Mouse (Mus musculus) heart, adult 11 months (tissue): ENCODE measurements around the gene Tap2.
A peak's percentile ranks its signal among the peaks of the same experiment; 100 is the strongest.

Experiments used
- DNase-seq: peaks from one replicate; pipeline ENCODE4 v3.0.0; 2022

The Tap2 gene

DNA sequence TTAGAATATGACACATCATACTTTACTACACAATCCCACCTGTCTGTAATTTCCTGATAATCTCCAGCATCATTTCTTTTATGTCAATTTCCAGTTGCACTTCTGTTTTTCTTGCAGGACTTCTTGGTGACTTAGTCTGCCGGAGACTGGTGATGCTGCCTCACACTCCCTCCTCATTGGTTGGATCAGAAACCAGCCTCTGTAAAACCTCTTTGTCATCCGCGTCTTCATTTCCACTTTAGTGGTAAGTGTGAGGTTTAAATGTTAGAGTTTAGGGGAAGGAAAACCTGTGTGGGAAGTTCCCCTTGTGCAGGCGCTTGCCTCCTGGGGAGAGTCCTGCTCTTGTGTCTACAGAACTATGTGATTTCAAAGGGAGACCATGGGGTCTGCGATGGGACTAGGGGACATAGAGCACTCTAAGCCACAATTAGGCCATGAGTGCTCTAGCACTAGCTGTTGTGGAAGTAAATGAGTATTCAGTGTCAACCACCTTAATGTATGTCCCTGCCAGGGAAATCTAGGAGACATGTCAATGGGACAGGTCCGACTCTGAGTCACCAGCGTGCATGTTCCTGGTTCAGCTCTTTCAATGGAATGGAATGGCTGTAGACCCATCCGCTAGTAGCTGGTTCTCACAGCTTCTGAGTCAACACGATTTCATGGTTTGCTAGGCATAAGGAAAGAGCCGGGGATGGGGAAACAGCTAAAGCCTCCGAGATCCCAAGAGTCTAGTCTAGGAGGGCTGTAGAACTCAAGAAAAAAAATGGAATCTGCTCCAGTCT is 54.5 kb downstream of the Tap2 start, which contains the start of gene H2-Ab1:
Gene H2-Ab1 (plus strand): TSS at position 96 of the 782 bp plus-strand sequence.
- DNase-seq, result peak; percentile 98

DNA sequence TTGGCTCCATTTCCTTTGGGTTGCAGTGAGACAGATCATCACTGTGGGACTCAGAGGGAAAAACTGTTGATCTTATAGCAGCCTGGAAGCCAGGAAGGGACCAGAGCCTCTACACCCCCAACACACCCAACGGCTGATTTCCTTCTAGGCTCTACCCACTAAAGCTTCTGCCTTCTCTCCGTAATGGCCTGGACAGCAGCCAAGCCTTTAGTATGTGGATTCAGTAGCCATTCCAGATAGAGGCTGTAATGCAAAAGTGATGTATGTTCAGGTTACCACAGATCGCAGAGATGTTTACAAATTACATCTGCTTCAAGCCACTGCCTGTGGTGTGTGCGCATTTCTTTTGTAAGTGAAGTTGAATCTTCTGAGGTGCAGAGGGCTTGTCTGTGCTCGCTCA is 57.2 kb downstream of the Tap2 start:
- peak; percentile 64 for DNase-seq

DNA sequence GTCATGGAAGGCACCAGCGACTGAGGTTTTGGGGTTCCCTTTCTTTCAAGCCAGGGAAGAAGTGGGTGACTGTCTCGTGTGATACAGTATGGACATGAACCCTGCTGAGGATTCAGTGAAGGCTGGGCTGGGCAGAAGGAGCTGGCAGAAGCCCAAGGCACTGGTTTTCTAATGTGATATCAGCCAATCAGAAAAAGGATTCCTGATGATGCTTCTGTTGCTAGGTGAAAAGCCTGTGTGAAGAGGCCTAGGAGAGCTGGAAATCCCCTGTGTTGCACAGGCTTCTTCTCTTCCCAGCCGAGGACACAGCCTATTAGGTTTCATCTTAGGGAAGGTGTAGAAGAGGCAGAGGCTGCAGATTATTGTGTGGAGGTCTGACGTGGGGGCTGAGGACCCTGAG is 58.2 kb downstream of the Tap2 start:
- DNase-seq, result peak; percentile 97

DNA sequence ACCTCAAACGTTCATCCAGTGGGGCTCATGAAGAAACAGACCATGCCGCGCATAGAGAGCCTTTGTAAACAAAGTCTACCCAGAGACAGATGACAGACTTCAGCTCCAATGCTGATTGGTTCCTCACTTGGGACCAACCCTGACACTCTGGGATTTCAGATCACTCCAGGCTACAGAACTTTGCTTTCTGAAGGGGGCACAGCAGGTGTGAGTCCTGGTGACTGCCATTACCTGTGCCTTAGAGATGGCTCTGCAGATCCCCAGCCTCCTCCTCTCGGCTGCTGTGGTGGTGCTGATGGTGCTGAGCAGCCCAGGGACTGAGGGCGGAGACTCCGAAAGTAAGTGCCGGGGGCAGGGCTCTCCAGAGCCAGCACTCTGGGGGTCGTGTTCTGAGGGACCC is 59.7 kb downstream of the Tap2 start:
- peak; percentile 98 for DNase-seq

DNA sequence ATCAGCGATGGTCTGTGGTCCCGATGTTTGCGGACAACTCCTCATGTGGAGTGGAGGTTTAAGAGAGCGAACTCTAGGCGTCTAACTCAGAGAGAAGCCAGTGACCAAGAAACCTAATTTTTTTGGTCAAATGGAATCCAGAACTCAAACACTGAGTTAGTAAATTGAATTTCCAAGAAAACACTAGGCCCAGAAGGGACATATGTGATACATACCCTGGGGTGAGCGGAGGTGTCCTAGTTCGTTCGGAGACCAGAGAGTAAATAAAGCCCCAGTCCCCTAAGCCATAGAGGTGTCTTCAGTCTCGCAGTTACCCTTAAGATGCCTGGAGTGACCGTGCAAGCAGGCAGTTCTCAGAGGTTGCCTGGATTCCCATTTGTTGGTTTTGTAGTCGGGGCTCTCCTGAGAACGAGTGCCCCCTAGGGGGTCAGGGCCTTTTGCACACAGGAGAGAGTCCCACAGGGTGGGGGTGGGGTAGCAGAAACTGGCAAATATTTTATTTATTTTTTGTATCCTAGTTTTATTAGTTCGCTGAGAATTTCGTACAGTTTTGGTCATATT is 60.6 kb downstream of the Tap2 start:
- peak; percentile 82 for DNase-seq

DNA sequence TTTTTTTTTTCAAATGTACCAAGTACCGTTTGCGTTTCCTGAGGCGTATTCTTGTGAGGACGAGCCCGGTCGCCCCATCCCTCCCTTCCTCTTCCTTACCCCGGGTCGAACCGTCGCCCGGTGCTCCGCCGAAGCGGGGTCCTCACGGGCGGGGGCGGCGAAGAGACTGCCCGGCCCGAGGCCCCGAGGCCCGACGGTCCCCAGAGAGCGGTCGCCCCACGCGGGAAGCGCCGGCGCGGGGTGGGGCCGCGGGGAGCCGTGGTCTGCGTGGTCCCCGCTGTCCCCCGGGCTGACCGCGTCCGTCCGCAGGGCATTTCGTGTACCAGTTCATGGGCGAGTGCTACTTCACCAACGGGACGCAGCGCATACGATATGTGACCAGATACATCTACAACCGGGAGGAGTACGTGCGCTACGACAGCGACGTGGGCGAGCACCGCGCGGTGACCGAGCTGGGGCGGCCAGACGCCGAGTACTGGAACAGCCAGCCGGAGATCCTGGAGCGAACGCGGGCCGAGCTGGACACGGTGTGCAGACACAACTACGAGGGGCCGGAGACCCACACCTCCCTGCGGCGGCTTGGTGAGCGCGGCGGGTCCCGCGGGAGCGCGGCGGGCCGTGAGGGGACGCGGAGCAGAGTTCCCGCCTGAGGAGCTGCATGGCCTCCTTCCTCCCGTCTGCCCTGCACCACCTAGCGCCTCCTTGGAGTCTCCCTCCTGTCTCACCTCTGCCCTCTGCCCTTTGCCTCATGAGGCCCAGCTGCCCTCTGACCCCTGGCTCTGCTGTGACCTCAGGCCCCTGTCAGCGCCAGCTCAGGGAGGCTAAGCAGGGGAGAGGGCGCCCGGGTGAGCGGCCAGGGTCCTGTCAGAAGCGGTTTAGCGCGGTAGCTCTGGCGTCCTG is 61.4 kb downstream of the Tap2 start:
- peak; percentile 89 for DNase-seq
